Mouse (Mus musculus) urinary bladder, postnatal 36 days (tissue): Measurements from ENCODE around the gene Crybb3.

Experiments
- DNase-seq, 2 experiments: peaks; one replicate each; pipeline ENCODE4 v3.0.0; 2022; ENCODE audit warnings: low spot score in 2 of 2, mixed read lengths in 1 of 2

Crybb3 gene

DNA sequence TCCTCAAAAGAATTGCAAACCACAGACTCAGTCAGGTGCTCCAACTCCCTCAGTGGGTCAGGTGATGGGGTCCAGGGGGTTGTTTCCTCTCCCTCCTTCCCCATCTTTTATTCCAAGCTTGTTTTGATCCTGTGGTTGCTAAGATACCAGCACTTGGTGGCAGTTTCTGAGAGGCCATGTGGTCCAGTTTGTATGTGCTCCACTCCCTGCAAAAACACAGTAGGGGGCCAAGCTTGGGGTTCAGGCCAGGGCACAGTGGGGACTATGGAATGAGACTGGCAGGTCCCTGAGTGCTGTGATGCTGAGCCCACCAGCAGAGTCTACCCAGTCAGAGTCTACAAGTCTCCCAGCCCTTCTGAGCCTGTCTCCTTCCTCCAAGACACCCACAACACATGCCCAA lies 31.5 kb downstream of the Crybb3 start:
- DNase-seq, result no peak

DNA sequence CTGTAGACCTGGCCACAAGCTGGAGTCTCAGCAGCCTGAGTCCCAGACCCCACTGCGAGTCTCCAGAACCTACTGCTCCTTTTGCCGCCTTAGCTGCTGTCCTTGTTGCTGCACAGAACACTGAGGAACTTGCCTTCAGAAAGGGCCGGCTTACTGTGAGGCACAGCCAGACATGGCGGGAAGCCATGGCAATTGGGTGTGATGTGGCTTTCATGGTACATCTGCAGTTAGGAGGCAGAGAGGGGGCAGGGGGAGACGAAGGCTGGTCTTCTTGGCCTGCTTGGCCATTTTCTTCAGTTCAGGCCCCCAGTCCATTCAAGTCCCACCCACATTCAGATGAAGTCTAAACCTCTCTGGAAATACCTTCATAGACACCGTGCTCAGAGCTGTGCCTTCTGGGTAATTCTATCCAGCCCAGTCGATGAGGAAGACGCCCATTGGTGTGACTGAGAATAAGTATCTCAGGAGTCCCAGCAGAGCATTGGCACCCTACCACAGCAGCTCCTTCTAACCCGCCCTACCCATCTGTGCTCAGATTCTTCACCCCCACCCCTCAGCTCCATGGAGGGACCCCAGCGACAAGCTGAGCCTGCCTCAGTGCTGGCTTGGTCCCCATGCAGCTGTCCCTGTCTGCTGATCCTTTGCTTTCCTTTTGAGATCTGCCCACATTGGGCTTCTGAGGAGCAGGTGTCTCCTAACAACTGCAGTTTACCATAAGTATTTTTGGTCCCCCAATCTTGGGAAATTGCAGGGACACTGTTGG lies 35.7 kb downstream of the Crybb3 start:
- no peak for DNase-seq

DNA sequence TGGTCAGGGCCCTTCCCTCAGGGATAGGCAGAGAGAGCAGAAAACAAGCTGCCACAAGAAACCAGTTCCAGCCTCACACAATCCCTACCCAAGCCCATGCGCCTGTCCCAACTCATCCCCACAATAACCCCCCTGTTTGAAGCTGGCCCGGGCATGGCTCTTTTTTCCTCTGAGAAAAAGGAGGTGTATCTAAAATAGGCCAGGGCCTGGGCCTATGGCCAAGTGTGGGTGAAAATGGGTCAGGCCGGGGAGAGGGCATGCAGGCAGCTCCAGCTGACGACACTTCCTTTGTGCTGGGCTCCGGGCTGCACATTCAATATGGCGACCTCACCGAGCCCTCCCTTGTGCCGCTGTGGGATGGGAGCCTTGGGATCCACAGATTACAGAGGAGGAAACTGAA lies 37.9 kb downstream of the Crybb3 start:
- peak in 1 of 2 experiments; percentile 26 for DNase-seq

DNA sequence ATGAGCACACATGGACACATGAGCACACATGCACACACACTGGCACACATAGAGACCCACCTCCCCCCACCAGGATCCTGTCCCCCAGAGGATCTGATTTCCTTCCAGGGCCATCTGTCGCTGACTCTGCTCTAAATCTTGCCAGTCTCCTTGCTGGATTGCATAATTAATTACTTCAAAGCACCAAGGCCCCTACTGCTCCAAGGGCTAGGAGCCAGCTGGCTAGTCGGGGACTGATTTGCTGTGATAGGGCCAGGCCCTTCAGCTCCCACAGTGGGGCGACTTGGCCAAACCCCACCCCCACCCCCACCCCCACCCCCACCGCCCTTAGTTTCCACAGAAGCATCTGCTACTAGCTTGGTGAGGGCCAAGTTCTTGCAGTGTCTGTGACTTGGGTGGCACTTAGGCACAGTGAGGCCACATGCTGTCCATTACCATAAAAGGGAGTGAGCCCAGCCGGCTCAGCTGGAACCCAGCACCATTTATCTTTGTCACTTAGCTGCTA lies 39.8 kb downstream of the Crybb3 start:
- peak in 1 of 2 experiments; percentile 62 for DNase-seq

DNA sequence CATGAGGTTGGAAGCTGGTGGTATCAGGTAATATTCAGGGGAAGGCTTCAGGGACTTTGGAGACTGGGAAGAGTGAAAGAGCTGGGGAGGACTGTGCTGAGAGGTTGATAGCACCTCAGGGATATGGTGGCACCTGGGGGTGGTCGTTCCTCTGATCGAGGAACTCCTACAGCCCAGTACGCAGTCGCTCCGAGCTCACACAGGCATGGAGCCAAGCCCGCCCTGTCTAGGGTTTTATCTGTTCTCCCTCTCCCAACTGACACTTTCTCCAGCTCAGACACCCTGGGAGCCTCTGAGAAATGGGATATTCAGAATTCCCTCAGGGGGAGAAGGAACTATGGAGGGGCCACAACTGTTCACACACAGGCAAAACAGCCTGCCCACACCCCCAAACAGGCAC lies 40.6 kb downstream of the Crybb3 start:
- no peak for DNase-seq

DNA sequence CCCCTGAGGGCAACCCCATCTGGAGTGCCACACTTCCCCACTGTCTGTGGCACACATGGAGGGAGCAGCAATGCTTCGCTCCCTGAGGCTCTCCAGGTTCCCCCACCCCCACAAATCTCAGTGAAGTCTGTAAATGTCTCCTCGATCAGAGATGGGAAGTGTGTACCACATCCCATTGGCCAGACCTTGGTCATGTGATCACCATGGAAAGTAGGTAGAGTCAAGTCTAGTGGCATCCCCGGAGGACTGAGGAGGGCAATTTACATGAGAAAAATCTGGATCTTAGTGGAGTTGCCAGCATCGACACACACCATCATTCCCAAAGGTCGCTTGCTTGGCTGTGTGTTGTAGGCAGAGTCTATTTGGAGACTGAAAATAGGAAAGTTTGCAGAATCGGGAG lies 42.8 kb downstream of the Crybb3 start:
- DNase-seq, result no peak

DNA sequence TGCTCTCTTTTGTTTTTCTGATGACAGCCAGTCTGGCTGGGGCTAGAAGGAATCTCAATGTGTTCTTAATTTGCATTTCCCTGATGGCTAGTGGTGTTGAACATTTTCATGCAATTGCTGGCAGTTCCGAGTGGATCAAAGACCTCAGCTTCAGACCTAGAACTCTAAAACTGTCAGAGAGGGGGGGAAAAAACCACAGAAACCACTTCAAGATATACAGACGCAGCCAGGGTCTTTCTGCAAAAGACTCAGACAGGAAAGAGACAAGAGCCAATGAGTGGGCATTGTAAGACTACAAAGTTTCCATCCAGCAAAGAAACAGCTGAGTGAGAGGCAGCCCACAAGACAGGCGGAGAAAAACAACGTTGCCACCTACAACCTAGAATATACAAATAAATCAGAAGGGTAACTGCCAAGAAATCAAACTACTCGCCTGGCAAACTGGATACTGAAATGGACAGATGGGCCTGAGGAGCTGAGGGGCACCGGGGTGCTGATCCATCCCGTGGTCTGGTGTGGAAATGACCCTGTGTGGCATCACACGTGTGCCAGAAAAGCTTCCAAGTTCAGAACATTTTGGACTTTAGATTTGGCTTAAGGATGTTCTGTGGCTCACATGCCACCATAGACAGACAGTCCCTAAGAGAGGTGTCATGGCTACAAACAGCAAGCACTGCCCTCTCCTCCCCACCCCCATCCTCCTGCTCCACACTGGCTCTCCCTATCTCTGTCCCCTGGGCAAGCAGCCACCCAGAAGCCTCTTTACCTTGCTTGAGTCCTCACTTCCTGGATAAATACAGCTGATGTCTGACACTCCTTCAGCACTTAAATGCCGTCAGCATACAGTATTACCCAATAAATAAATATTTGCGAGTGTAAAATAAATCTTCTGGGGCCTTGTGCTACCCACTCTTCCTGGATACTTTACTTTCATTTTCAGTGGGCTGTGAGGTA lies 46.0 kb downstream of the Crybb3 start:
- peak in 1 of 2 experiments; percentile 31 for DNase-seq

DNA sequence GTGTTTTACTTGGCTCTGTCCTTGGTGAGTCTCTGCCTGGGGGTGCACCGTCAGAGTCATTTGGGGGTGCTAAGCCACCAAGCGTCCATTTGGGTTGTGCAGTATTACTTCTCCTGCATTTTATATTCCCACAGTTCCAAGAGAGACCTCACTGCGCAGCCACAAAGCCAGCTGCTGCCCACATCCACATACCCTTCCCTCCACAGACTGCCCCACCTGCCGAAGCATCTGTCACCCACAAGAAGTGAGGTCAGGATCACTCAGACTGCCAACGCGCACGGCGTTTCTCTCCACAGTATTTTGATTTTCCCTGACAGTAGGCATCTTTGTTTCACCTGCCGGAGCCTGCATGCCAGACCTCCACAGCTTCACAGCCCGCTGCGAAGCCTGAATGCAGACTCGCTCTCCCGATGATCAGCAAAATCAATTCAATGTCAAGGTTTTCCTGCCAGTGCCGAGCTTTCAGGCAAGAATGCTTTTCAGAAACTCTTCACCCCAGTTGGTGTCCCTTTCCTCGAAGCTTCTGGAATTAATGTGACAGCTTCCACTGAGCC lies 50.1 kb downstream of the Crybb3 start:
- no peak for DNase-seq

DNA sequence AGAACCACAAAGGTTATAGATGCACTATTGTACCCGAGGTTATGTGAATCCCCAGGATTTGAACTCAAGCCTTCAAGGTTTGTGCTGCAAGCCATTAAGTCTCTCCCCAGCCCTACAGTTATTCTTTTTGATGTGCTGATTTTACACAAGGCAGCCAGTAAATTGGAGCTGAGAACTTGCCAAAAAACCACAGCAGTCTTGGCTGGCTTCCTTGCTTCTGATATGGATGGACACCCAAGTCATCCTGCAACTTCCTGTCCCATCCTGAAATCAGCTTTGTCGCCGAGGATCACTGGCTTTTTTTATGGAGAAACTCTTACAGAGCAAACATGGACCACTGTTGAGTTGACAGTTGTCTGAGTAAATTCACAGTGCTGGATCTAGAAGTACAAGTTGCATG lies 51.3 kb downstream of the Crybb3 start:
- DNase-seq, result no peak

DNA sequence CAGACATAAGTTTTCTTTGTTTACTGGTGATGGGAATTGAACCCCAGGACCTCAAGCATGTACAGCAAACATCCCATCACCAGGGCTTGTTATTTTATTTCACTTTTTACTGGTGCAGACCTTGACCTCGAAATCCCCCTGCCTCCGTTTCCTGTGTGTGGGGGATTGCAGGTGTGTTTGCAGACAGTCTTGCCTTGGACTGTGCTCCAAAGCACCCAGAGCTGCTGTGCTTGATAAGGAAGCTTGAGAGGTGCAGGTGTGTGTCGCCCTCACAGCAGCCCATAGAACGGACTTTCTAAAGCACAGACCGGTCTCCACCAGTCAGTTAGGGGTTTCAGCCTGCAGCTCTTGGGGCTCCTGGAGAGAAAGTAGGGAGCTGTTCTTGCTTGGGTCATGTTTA lies 54.7 kb downstream of the Crybb3 start:
- no peak for DNase-seq
